Comparison of ENCODE assay signal across 8 mouse cellular contexts in the genomic region with DNA sequence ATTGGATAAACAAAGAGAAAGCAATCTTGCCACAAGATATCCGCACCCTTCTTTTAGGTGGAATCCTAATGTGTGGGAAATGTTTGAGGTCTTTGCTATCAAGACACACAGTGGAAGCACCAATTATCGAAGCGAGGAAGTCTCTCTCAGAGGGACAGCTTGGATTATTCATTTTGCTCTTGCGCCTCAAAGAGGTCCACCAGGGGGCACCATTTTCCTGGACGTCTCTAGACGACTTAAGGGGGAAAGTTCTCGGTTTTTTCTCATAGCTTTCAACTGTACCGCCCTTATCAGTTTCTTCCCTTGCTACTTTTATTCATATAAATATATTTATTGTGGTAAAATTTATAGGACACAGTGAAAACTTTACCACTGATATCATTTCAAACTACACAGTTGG. TPM values are rescaled to one million over a fixed set of nuclear protein-coding genes. Genes with fewer than 3 reads are reported as not detected.
DNase-seq lines count a peak whose midpoint lies in the region; ATAC-seq and TF ChIP-seq lines count a peak whose summit lies in the region.

No protein-coding gene starts in this region.

- POLR2A ChIA-PET in Patski (lab: Charles Lee) = no interaction called here

- in situ Hi-C loops in Patski (cut with MboI; ENCODE audit: low pct_unique_long_range_greater_than_20kb) = loop anchor here (5.0 kb wide), 1 partner anchor 148 kb away; no protein-coding TSS in a partner anchor

- no peak overlapping the region for H3K4me2 ChIP-seq in hindbrain, embryonic 13.5 days

- no peak for ATAC-seq in hindbrain, embryonic 13.5 days (ENCODE audit: low FRiP score)
- peak; percentile 85 for ATAC-seq in Patski

- CTCF ChIA-PET in Patski (lab: Charles Lee) = interaction anchor here (0.7 to 2.3 kb wide), 11 partner anchors 13 to 148 kb away, joined by 3 to 10 read pairs (median 4); no protein-coding TSS in a partner anchor

- no peaks in the 10 kb centered on the region for H3K9me3 ChIP-seq in hindbrain, embryonic 10.5 days
- H3K9me3 ChIP-seq in hindbrain, embryonic 13.5 days = no peaks in the 10 kb centered on the region
- H3K9me3 ChIP-seq in limb, embryonic 10.5 days (replicated peaks) = no peaks in the 10 kb centered on the region

- no peaks in the 10 kb centered on the region for H3K27me3 ChIP-seq in hindbrain, embryonic 10.5 days (ENCODE audit: insufficient read depth, poor library complexity, severe bottlenecking)
- no peaks in the 10 kb centered on the region for H3K27me3 ChIP-seq in hindbrain, embryonic 13.5 days
- H3K27me3 ChIP-seq in Patski = peaks cover 14% of the 10 kb centered on the region
- no peaks in the 10 kb centered on the region for H3K27me3 ChIP-seq in limb, embryonic 10.5 days (ENCODE audit: low read depth, poor library complexity, severe bottlenecking)

- H3K36me3 ChIP-seq in hindbrain, embryonic 10.5 days = no peaks in the 10 kb centered on the region
- H3K36me3 ChIP-seq in hindbrain, embryonic 13.5 days = no peaks in the 10 kb centered on the region
- H3K36me3 ChIP-seq in limb, embryonic 10.5 days = no peaks in the 10 kb centered on the region

- DNase-seq in hindbrain, embryonic 10.5 days (ENCODE audit: low spot score) = peak; percentile 55
- no peak for DNase-seq in Patski (ENCODE audit: low read depth, low spot score)
- DNase-seq in cerebellum, postnatal 10 days = peak; percentile 89 to 93
- DNase-seq in heart, postnatal 36 days = peak; percentile 55 to 77
- peak; percentile 61 for DNase-seq in limb, embryonic 10.5 days (ENCODE audit: low spot score)
- DNase-seq in ovary, postnatal 36 days (ENCODE audit: low spot score) = peak; percentile 50
- DNase-seq in urinary bladder, adult 18-20 months (ENCODE audit: low spot score in 2 of 2) = peak; percentile 36 to 43

- TF ChIP-seq CTCF in Patski (IDR thresholded peaks at IDR 0.05) = peak; percentile 79

- no peak overlapping the region for H3K4me3 ChIP-seq in hindbrain, embryonic 10.5 days
- no peak overlapping the region for H3K4me3 ChIP-seq in hindbrain, embryonic 13.5 days
- no peak overlapping the region for H3K4me3 ChIP-seq in limb, embryonic 10.5 days

- no peak overlapping the region for H3K9ac ChIP-seq in hindbrain, embryonic 13.5 days

- WGBS in hindbrain, embryonic 10.5 days = 31% methylated on average over 8 of the region's 8 CpGs
- WGBS in hindbrain, embryonic 13.5 days = 36% methylated on average over 8 of the region's 8 CpGs
- 30% methylated on average over 8 of the region's 8 CpGs for WGBS in limb, embryonic 10.5 days

- no peaks in the 10 kb centered on the region for H3K4me1 ChIP-seq in hindbrain, embryonic 10.5 days (replicated peaks)
- no peaks in the 10 kb centered on the region for H3K4me1 ChIP-seq in hindbrain, embryonic 13.5 days (replicated peaks)
- H3K4me1 ChIP-seq in limb, embryonic 10.5 days = no peaks in the 10 kb centered on the region

- intact Hi-C loops in heart, postnatal 36 days (cut with DNase I) = loop anchor here (1.0 to 5.0 kb wide), 3 partner anchors 63 to 145 kb away; partner anchors contain the start of gene Lrrk2

- no peak overlapping the region for H3K27ac ChIP-seq in hindbrain, embryonic 10.5 days
- no peak overlapping the region for H3K27ac ChIP-seq in hindbrain, embryonic 13.5 days
- H3K27ac ChIP-seq in limb, embryonic 10.5 days = no peak overlapping the region

RNA-seq across cellular contexts. Expression of gene Slc2a13, which starts 36.7 kb away (rescaled TPM):
- polyA plus RNA-seq in hindbrain, embryonic 10.5 days (2016; fragmentation: Nextera tagmentation; extraction: Ambion mirVana) = 0.71 and 0.97 TPM in 2 replicates
- 2.9 and 3.4 TPM in 2 replicates for polyA plus RNA-seq in hindbrain, embryonic 13.5 days (2015; fragmentation: Nextera tagmentation; extraction: Ambion mirVana)
- polyA plus RNA-seq in Patski (2021) = 0.15 TPM
- 1 to 10 TPM; 1.0 to 1.1 TPM for total RNA-seq in heart, postnatal 36 days (2021)
- polyA plus RNA-seq in limb, embryonic 10.5 days (2016; fragmentation: Nextera tagmentation; extraction: Ambion mirVana) = 0.46 and 0.99 TPM in 2 replicates
